Mouse (Mus musculus): Measurements from ENCODE around the gene Ccdc70.

DNA sequence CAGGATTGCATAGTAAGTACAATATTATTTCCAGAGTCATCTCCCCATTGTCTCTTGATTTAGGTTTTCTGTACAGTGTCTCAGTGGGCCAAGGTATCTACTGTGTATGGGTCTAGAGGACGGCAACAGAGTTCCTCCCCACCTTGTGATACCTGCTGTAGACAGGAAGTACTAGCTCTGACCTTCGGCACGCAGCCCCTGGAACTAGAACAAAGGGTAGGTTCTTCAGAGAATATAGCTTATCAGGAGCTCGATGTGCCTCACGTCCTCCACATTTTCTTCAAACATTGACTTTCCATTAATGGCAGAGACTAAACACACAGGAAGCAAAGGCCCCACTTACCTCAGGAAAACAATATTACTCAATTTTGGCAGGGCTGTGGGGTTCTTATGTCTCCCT is 49.9 kb downstream of the Ccdc70 start:
- TF ChIP-seq ZC3H11A (IDR thresholded peaks at IDR 0.05; ENCODE audit: borderline replicate concordance, low read depth, low read length) (no peak), ZNF384 (IDR thresholded peaks at IDR 0.05; ENCODE audit: low read depth, low read length) (no peak), MAFK (IDR thresholded peaks at IDR 0.05; ENCODE audit: insufficient read depth, low read depth, low read length) (no peak), HCFC1 (IDR thresholded peaks at IDR 0.05; ENCODE audit: borderline replicate concordance, insufficient read depth, low read length) (no peak), CHD2 (IDR thresholded peaks at IDR 0.05; ENCODE audit: low read depth, low read length) (no peak)
